Mouse (Mus musculus): ENCODE data around the gene Spindoc. TPM values are rescaled to one million over a fixed set of nuclear protein-coding genes. Genes with fewer than 3 reads are reported as not detected.

Spindoc gene
- polyA plus RNA-seq, 1 experiment from 2014 or later = 17.2 TPM

DNA sequence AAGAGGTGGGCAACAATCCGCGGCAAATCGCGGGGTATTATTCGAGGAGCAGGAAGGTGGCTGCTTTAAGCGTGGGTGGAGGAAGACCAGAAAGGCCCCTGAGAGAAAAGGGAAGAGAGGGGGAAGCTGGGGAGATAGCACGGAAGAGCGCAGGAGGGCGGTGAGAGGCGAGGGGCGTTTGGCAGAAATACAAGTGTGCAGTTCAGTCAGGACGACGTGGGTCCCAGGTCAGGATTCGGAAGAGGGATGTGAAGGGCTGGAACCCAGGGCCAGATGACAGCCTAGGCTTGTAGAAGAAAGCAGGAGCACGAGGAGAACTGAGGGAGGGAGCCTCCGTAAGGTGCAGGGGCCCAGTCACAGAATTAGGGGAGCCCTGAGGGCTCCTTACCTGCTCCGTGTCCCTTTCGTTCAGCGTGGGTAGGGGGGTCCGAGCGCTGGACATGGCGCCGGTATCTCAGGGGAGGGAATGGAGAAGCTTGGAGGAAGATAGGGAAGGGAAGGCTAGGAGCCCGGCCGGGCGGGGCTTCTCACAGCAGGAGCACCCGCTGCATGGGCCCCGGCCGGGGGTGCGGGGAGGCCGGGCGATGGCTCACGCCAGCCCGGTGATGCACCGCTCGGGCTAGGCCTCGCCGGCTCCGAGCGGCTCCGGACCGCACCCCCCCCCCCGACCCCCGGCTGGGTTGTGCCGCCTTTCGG is 41.9 kb downstream of the Spindoc start:
- Histone ChIP-seq H3K9me3 (ENCODE audit: low read length) (no peaks in the 10 kb centered on the region), H3K27me3 (replicated peaks; ENCODE audit: insufficient read depth, low read length) (no peaks in the 10 kb centered on the region), H3K4me2 (replicated peaks; ENCODE audit: low read depth, low read length) (peak overlapping the region; percentile 90), H3K27ac (ENCODE audit: low read length) (peak overlapping the region; percentile 90), H3K4me3 (ENCODE audit: low read depth, low read length) (peak overlapping the region; percentile 72), H3K9ac (replicated peaks; ENCODE audit: low read depth) (peak overlapping the region; percentile 86), H3K4me1 (ENCODE audit: insufficient read depth, low read depth, low read length) (peaks cover 26% of the 10 kb centered on the region; the same call in 1 of the 2 replicates), H3K36me3 (ENCODE audit: insufficient read depth, low read length) (no peaks in the 10 kb centered on the region)
- WGBS = 1% methylated on average over 24 of the region's 46 CpGs
- TF ChIP-seq CTCF (IDR thresholded peaks at IDR 0.05) = no peak
- TF ChIP-seq EP300 (IDR thresholded peaks at IDR 0.05) = no peak
- peak; percentile 38 for DNase-seq (ENCODE audit: low spot score)
- ATAC-seq = peak; percentile 65

DNA sequence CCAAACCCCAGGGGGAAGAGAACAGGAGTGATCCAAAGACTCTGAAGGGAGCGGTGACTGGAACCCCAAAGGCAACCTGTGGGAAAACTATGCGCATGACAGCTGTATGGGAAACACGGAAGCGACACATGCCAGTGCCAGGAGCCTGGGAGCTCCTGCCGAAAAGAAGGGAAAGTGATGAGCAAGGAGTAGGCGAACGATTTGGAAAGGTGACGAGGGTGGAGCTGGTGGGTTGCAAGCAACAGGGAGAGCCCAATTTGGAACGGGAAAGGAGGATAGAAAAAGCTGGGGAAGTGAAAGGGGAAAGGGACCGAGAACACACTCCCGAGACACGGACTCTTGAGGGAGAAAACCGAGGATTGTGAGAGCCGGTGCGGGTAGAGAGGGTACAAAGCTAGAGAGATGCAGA is 42.4 kb downstream of the Spindoc start:
- H3K36me3 ChIP-seq (ENCODE audit: insufficient read depth, low read length) = no peaks in the 10 kb centered on the region
- ATAC-seq (no peak), DNase-seq (ENCODE audit: low spot score) (no peak)
- peak overlapping the region; percentile 72 for H3K4me3 ChIP-seq (ENCODE audit: low read depth, low read length)
- H3K27me3 ChIP-seq (replicated peaks; ENCODE audit: insufficient read depth, low read length) = no peaks in the 10 kb centered on the region
- no peaks in the 10 kb centered on the region for H3K9me3 ChIP-seq (ENCODE audit: low read length)
- TF ChIP-seq CTCF (IDR thresholded peaks at IDR 0.05) (no peak), EP300 (IDR thresholded peaks at IDR 0.05) (no peak)
- peaks cover 26% of the 10 kb centered on the region; the same call in 1 of the 2 replicates for H3K4me1 ChIP-seq (ENCODE audit: insufficient read depth, low read depth, low read length)
- H3K27ac ChIP-seq (ENCODE audit: low read length) = peak overlapping the region; percentile 90
- 1% methylated on average over 15 of the region's 15 CpGs for WGBS
- peak overlapping the region; percentile 90 for H3K4me2 ChIP-seq (replicated peaks; ENCODE audit: low read depth, low read length)
- H3K9ac ChIP-seq (replicated peaks; ENCODE audit: low read depth) = peak overlapping the region; percentile 86

DNA sequence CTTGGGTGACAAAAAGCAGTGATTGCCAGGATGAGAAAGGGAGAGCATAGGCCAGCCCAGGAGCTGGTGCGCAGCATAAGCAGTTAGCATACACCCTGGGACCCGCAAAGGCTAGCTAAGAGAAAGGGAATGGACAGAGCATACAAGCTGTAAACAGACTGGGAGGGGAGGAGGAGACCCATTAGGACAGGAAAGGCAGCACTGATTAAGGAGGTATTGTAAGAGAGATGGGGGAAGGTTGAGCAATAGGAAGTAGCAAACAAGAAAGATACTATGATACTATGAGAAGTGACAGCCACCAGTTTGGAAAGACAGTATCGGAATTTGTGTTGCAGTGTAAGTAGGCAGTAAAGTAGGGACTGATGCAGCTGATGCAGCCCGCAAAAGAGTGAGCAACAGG is 42.9 kb downstream of the Spindoc start:
- DNase-seq (ENCODE audit: low spot score) (peak; percentile 58), ATAC-seq (no peak)
- Histone ChIP-seq H3K27ac (ENCODE audit: low read length) (peak overlapping the region; percentile 90), H3K4me2 (replicated peaks; ENCODE audit: low read depth, low read length) (peak overlapping the region; percentile 90), H3K4me3 (ENCODE audit: low read depth, low read length) (peak overlapping the region; percentile 72), H3K4me1 (ENCODE audit: insufficient read depth, low read depth, low read length) (peaks cover 26% of the 10 kb centered on the region; the same call in 1 of the 2 replicates), H3K36me3 (ENCODE audit: insufficient read depth, low read length) (no peaks in the 10 kb centered on the region), H3K9me3 (ENCODE audit: low read length) (no peaks in the 10 kb centered on the region), H3K27me3 (replicated peaks; ENCODE audit: insufficient read depth, low read length) (no peaks in the 10 kb centered on the region), H3K9ac (replicated peaks; ENCODE audit: low read depth) (peak overlapping the region; percentile 86)
- WGBS = 15% methylated on average over 4 of the region's 4 CpGs
- TF ChIP-seq EP300 (IDR thresholded peaks at IDR 0.05) = no peak
- no peak for TF ChIP-seq CTCF (IDR thresholded peaks at IDR 0.05)

DNA sequence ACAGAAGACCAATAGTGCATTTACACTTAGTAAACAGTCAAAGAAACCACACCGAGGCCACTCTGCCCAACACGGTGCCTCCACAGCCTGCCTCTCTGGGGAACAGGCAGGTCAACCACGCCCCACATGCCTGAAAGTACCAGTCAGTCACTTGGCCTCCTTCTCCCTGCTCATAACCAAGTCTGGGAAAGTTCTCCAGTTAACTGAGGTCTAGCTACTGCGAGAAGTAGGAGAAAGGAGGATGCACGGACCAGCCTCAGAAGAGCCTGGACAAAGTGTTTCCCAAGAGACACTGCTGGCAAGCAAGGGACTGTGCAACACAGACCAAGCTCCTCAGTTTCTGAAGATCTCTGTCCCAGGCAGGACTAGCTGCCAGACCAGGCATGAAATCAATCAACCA is 43.8 kb downstream of the Spindoc start:
- Histone ChIP-seq H3K4me1 (ENCODE audit: insufficient read depth, low read depth, low read length) (peaks cover 26% of the 10 kb centered on the region; the same call in 1 of the 2 replicates), H3K27ac (ENCODE audit: low read length) (peak overlapping the region; percentile 65), H3K9ac (replicated peaks; ENCODE audit: low read depth) (peak overlapping the region; percentile 86), H3K27me3 (replicated peaks; ENCODE audit: insufficient read depth, low read length) (no peaks in the 10 kb centered on the region), H3K36me3 (ENCODE audit: insufficient read depth, low read length) (no peaks in the 10 kb centered on the region), H3K4me3 (ENCODE audit: low read depth, low read length) (peak overlapping the region; percentile 72; the same call in 1 of the 2 replicates), H3K9me3 (ENCODE audit: low read length) (no peaks in the 10 kb centered on the region), H3K4me2 (replicated peaks; ENCODE audit: low read depth, low read length) (peak overlapping the region; percentile 90)
- TF ChIP-seq EP300 (IDR thresholded peaks at IDR 0.05) (no peak), CTCF (IDR thresholded peaks at IDR 0.05) (no peak)
- DNase-seq (ENCODE audit: low spot score) (peak; percentile 79), ATAC-seq (no peak)
- WGBS = 28% methylated on average over 5 of the region's 5 CpGs

DNA sequence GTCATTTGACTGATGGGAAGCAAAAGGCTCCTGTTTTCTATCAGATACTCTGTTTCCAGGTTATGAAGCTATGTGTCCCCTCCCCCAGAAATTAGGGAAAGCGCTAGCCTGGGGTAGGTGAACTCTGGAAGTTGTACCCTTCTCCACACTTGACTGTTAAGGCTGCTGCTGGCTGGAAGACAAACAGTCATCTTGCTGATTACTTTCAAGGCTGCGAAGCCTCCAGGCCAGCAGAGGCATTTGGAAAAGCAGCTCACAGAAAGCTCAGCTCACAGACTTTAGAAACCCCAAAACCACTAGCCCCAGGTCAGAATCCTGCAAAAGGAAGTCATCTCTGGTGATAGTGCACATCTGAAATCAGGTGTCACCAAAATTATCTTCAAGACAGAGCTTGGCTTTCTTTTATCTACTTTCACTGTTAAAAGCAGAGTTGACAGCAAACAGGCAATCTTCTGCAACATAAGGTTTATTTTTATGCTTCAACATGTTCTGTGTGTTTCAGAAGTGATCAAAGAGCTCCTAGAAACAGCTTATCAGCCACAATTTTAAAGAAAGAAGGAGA is 44.9 kb downstream of the Spindoc start:
- H3K27me3 ChIP-seq (replicated peaks; ENCODE audit: insufficient read depth, low read length) = no peaks in the 10 kb centered on the region
- no peak overlapping the region for H3K4me2 ChIP-seq (replicated peaks; ENCODE audit: low read depth, low read length)
- DNase-seq (ENCODE audit: low spot score) (no peak), ATAC-seq (no peak)
- TF ChIP-seq EP300 (IDR thresholded peaks at IDR 0.05) = no peak
- TF ChIP-seq CTCF (IDR thresholded peaks at IDR 0.05) = no peak
- no peak overlapping the region for H3K9ac ChIP-seq (replicated peaks; ENCODE audit: low read depth)
- H3K4me1 ChIP-seq (ENCODE audit: insufficient read depth, low read depth, low read length) = peaks cover 26% of the 10 kb centered on the region; the same call in 1 of the 2 replicates
- H3K36me3 ChIP-seq (ENCODE audit: insufficient read depth, low read length) = no peaks in the 10 kb centered on the region
- WGBS = 53% methylated on average over 2 of the region's 2 CpGs
- no peaks in the 10 kb centered on the region for H3K9me3 ChIP-seq (ENCODE audit: low read length)
- no peak overlapping the region for H3K4me3 ChIP-seq (ENCODE audit: low read depth, low read length)
- peak overlapping the region; percentile 14; the same call in 1 of the 2 replicates for H3K27ac ChIP-seq (ENCODE audit: low read length)

DNA sequence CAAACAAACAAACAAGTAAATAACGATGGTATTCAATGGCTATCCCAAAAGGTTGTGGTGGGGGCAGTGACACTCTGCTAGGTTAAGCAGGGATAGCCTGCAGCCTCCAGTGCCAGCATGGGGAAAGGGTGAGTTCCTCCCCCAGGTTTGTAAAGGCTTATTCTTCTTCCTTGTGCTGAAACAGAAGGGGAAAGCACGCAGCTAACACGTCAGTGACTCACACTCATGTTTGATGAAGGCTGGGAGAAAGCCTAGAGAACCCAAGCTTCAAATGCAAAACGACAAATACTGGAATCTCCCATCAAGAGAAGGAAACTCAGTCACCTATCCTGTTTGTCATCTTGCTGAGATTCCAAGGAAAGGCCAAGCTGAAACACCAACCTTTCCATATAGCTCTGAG is 47.1 kb downstream of the Spindoc start:
- H3K9ac ChIP-seq (replicated peaks; ENCODE audit: low read depth) = no peak overlapping the region
- ATAC-seq (no peak), DNase-seq (ENCODE audit: low spot score) (no peak)
- no peak overlapping the region for H3K4me2 ChIP-seq (replicated peaks; ENCODE audit: low read depth, low read length)
- 53% methylated on average over 4 of the region's 4 CpGs for WGBS
- no peak overlapping the region for H3K4me3 ChIP-seq (ENCODE audit: low read depth, low read length)
- H3K27me3 ChIP-seq (replicated peaks; ENCODE audit: insufficient read depth, low read length) = no peaks in the 10 kb centered on the region
- H3K36me3 ChIP-seq (ENCODE audit: insufficient read depth, low read length) = no peaks in the 10 kb centered on the region
- no peak overlapping the region for H3K27ac ChIP-seq (ENCODE audit: low read length)
- H3K9me3 ChIP-seq (ENCODE audit: low read length) = no peaks in the 10 kb centered on the region
- H3K4me1 ChIP-seq (ENCODE audit: insufficient read depth, low read depth, low read length) = peaks cover 23% of the 10 kb centered on the region; the same call in 1 of the 2 replicates
- TF ChIP-seq CTCF (IDR thresholded peaks at IDR 0.05) = no peak
- no peak for TF ChIP-seq EP300 (IDR thresholded peaks at IDR 0.05)
